Mouse (Mus musculus) lung, postnatal 14 days (tissue): ENCODE measurements around the gene Mrpl17.

ENCODE experiments used
- DNase-seq: peaks from one replicate; pipeline ENCODE4 v3.0.0; 2021

Mrpl17 gene

GRCm38 (mm10) chr7:105784556-105784955 is 26.3 kb downstream of the Mrpl17 start:
- no peak for DNase-seq

- DNase-seq, result no peak
These were observed 27.0 kb downstream of the Mrpl17 start for GRCm38 (mm10) chr7:105783861-105784260.

GRCm38 (mm10) chr7:105778553-105779265 is 32.2 kb downstream of the Mrpl17 start:
- DNase-seq, result peak; percentile 59

GRCm38 (mm10) chr7:105777797-105778552 is 32.9 kb downstream of the Mrpl17 start:
- peak; percentile 32 for DNase-seq

GRCm38 (mm10) chr7:105777316-105777715 is 33.6 kb downstream of the Mrpl17 start:
- DNase-seq, result no peak

- DNase-seq, result no peak
These were observed 34.9 kb downstream of the Mrpl17 start for GRCm38 (mm10) chr7:105776026-105776425.

- DNase-seq, result no peak
These were observed 36.2 kb downstream of the Mrpl17 start for GRCm38 (mm10) chr7:105774661-105775060.

- no peak for DNase-seq
These were observed 37.9 kb downstream of the Mrpl17 start for GRCm38 (mm10) chr7:105773041-105773440.

- DNase-seq, result no peak
These were observed 38.6 kb downstream of the Mrpl17 start for GRCm38 (mm10) chr7:105772331-105772730.

GRCm38 (mm10) chr7:105769959-105770358 is 40.9 kb downstream of the Mrpl17 start:
- DNase-seq, result no peak

GRCm38 (mm10) chr7:105767729-105768165 is 43.2 kb downstream of the Mrpl17 start:
- no peak for DNase-seq

- DNase-seq, result no peak
These were observed 46.6 kb downstream of the Mrpl17 start for GRCm38 (mm10) chr7:105764331-105764730.

- no peak for DNase-seq
These were observed 48.2 kb downstream of the Mrpl17 start for GRCm38 (mm10) chr7:105762517-105763270.

- no peak for DNase-seq
These were observed 49.0 kb downstream of the Mrpl17 start for GRCm38 (mm10) chr7:105761813-105762484.

GRCm38 (mm10) chr7:105753281-105753680 is 57.6 kb downstream of the Mrpl17 start:
- no peak for DNase-seq
